Comparison of ENCODE assay signal across 47 mouse cellular contexts in genomic region chr9:36128679-36129078, GRCm38 (mm10). TPM values are rescaled to one million over a fixed set of nuclear protein-coding genes. Genes with fewer than 3 reads are reported as not detected.
"Had no signal": no experiment of that assay in that cellular context is flagged by ENCODE, and none has a peak within 500 bp of the region (broad histone marks: within the 10 kb centered on the region; RNA-seq: fewer than 3 reads in every experiment).

Gene Gm5916 (minus strand): TSS chr9:36128779.

- DNase-seq: left cerebral cortex, postnatal 4 days; liver; liver, embryonic 13.5 days; liver, postnatal 0 days; lung, adult 18-20 months; lung, adult 2 months; lung, embryonic 14.5 days; lung, postnatal 10 days; lung, postnatal 14 days; lung, postnatal 36 days; lung, postnatal 4 days; midbrain, embryonic 14.5 days had no signal

- H3K4me1 ChIP-seq: limb, embryonic 10.5 days; limb, embryonic 12.5 days; limb, embryonic 13.5 days; limb, embryonic 15.5 days; liver, embryonic 12.5 days; liver, embryonic 13.5 days; liver, embryonic 15.5 days; lung, embryonic 15.5 days; megakaryocyte, embryonic 14.5 days; midbrain, embryonic 10.5 days; midbrain, embryonic 12.5 days; midbrain, embryonic 13.5 days; midbrain, embryonic 15.5 days; neural tube, embryonic 12.5 days had no signal

- H3K4me3 ChIP-seq: limb, embryonic 10.5 days; limb, embryonic 12.5 days; limb, embryonic 13.5 days; limb, embryonic 15.5 days; liver, embryonic 12.5 days; liver, embryonic 13.5 days; liver, embryonic 15.5 days; lung, embryonic 15.5 days; megakaryocyte, embryonic 14.5 days; midbrain, embryonic 10.5 days; midbrain, embryonic 12.5 days; midbrain, embryonic 13.5 days; midbrain, embryonic 15.5 days; myocyte; neural tube, embryonic 12.5 days had no signal

- H3K27ac ChIP-seq: limb, embryonic 10.5 days; limb, embryonic 12.5 days; limb, embryonic 13.5 days; limb, embryonic 15.5 days; liver, embryonic 12.5 days; liver, embryonic 13.5 days; liver, embryonic 14.5 days; liver, embryonic 15.5 days; lung, embryonic 15.5 days; macrophage; midbrain, embryonic 10.5 days; midbrain, embryonic 12.5 days; midbrain, embryonic 13.5 days; midbrain, embryonic 15.5 days; neural tube, embryonic 12.5 days had no signal

- H3K36me3 ChIP-seq: limb, embryonic 10.5 days; limb, embryonic 12.5 days; limb, embryonic 13.5 days; limb, embryonic 15.5 days; liver, embryonic 12.5 days; liver, embryonic 13.5 days; liver, embryonic 15.5 days; lung, embryonic 15.5 days; midbrain, embryonic 10.5 days; midbrain, embryonic 12.5 days; midbrain, embryonic 13.5 days; midbrain, embryonic 15.5 days; neural tube, embryonic 12.5 days had no signal

- H3K9me3 ChIP-seq: limb, embryonic 12.5 days; limb, embryonic 13.5 days; limb, embryonic 15.5 days; liver, embryonic 13.5 days; liver, embryonic 15.5 days; lung, embryonic 15.5 days; megakaryocyte, embryonic 14.5 days had no signal

- ATAC-seq: liver, embryonic 12.5 days; liver, postnatal 0 days; lung, postnatal 0 days; midbrain, embryonic 13.5 days; midbrain, embryonic 15.5 days; midbrain, embryonic 16.5 days had no signal

- H3K4me2 ChIP-seq: limb, embryonic 12.5 days; limb, embryonic 13.5 days; limb, embryonic 15.5 days; liver, embryonic 11.5 days; liver, embryonic 12.5 days; liver, embryonic 13.5 days; liver, embryonic 15.5 days; lung, embryonic 14.5 days; lung, embryonic 15.5 days; midbrain, embryonic 11.5 days; midbrain, embryonic 12.5 days; midbrain, embryonic 13.5 days; midbrain, embryonic 15.5 days; neural tube, embryonic 12.5 days had no signal

- H3K9ac ChIP-seq: limb, embryonic 12.5 days; limb, embryonic 13.5 days; limb, embryonic 15.5 days; liver, embryonic 12.5 days; liver, embryonic 13.5 days; liver, embryonic 14.5 days; liver, embryonic 15.5 days; liver, postnatal 0 days; lung, embryonic 14.5 days; lung, embryonic 15.5 days; midbrain, embryonic 12.5 days; midbrain, embryonic 13.5 days; midbrain, embryonic 15.5 days; neural tube, embryonic 12.5 days had no signal

- H3K27me3 ChIP-seq: limb, embryonic 12.5 days; limb, embryonic 13.5 days; limb, embryonic 15.5 days; liver, embryonic 12.5 days; liver, embryonic 13.5 days; liver, embryonic 15.5 days; lung, embryonic 15.5 days; megakaryocyte, embryonic 14.5 days; midbrain, embryonic 12.5 days; midbrain, embryonic 13.5 days; midbrain, embryonic 15.5 days; neural tube, embryonic 12.5 days had no signal

RNA-seq across cellular contexts. Expression of gene Gm5916, which starts in this region (rescaled TPM):
- total RNA-seq: left cerebral cortex, postnatal 10 days; left cerebral cortex, postnatal 14 days; left cerebral cortex, postnatal 25 days; left cerebral cortex, postnatal 36 days; left cerebral cortex, postnatal 4 days; liver, adult 2 months; megakaryocyte progenitor cell, adult 5-6 weeks; megakaryocyte, adult 5-6 weeks; megakaryocyte-erythroid progenitor cell, adult 5-6 weeks; midbrain, postnatal 0 days; monocyte, adult 5-6 weeks had no signal
- polyA plus RNA-seq: limb, embryonic 10.5 days; limb, embryonic 11.5 days; limb, embryonic 12.5 days; limb, embryonic 13.5 days; limb, embryonic 14.5 days; limb, embryonic 15.5 days; liver, adult 2 months; liver, embryonic 11.5 days; liver, embryonic 12.5 days; liver, embryonic 13.5 days; liver, embryonic 14.5 days; liver, embryonic 15.5 days; liver, embryonic 16.5 days; liver, postnatal 0 days; lung, adult 2 months; lung, embryonic 14.5 days; lung, embryonic 15.5 days; lung, embryonic 16.5 days; lung, postnatal 0 days; macrophage; midbrain, embryonic 10.5 days; midbrain, embryonic 11.5 days; midbrain, embryonic 12.5 days; midbrain, embryonic 13.5 days; midbrain, embryonic 14.5 days; midbrain, embryonic 15.5 days; midbrain, embryonic 16.5 days; midbrain, postnatal 0 days; myocyte; neural tube, embryonic 11.5 days; neural tube, embryonic 12.5 days had no signal
